Mouse (Mus musculus) stomach, embryonic 16.5 days (tissue): ENCODE measurements around the gene Gm10720. TPM values are rescaled to one million over a fixed set of nuclear protein-coding genes. Genes with fewer than 3 reads are reported as not detected.
A peak's percentile ranks its signal among the peaks of the same experiment; 100 is the strongest.
"Not testable (repeated sequence)": the region's sequence is repeated elsewhere in the genome, so short reads cannot be mapped to it uniquely, and the experiment has no call there.

Experiments used
- ATAC-seq: fragments of 200-750 bp; cut with Nextera tagmentation; 2 replicates; pipeline ENCODE4 v1.8.0; 2017; ENCODE audit warnings: moderate number of reproducible peaks, moderate TSS enrichment; ENCODE audit not compliant: insufficient read depth, low FRiP score
- H3K27ac ChIP-seq: fragments of 300-500 bp; sonication (generic); 2 replicates; pipeline ENCODE4 v1.5.1; 2014; ENCODE audit warnings: low read length
- H3K27me3 ChIP-seq: fragments of 300-500 bp; sonication (generic); 2 replicates; pipeline ENCODE4 v1.6.1; 2014; ENCODE audit warnings: low read length, control low read depth, mixed read lengths; ENCODE audit not compliant: control insufficient read depth, insufficient read depth
- H3K36me3 ChIP-seq: fragments of 300-500 bp; sonication (generic); 2 replicates; pipeline ENCODE4 v1.6.1; 2014; ENCODE audit warnings: low read length; ENCODE audit not compliant: control insufficient read depth, insufficient read depth
- H3K4me1 ChIP-seq: fragments of 300-500 bp; sonication (generic); 2 replicates; pipeline ENCODE4 v1.6.1; 2014; ENCODE audit warnings: low read length, control low read depth, mixed read lengths; ENCODE audit not compliant: control insufficient read depth, insufficient read depth
- H3K4me2 ChIP-seq: fragments of 300-500 bp; sonication (generic); 2 replicates; pipeline ENCODE4 v1.6.1; 2014; ENCODE audit warnings: low read depth, low read length, mixed read lengths
- H3K4me3 ChIP-seq: fragments of 300-500 bp; sonication (generic); replicated peaks from 2 replicates; pipeline ENCODE4 v1.5.1; 2014; ENCODE audit warnings: mild to moderate bottlenecking, low read length
- H3K9ac ChIP-seq: fragments of 300-500 bp; sonication (generic); 2 replicates; pipeline ENCODE4 v1.6.1; 2014; ENCODE audit warnings: low read length
- H3K9me3 ChIP-seq: fragments of 300-500 bp; sonication (generic); replicated peaks from 2 replicates; pipeline ENCODE4 v1.6.1; 2016; ENCODE audit warnings: low read length, control low read depth; ENCODE audit not compliant: control insufficient read depth
- WGBS: fragments of 180-500 bp; shearing (Covaris S2); extraction: QIAGEN DNeasy Blood & Tissue Kit; methylation state at CpG from one replicate; pipeline ENCODE4 v1.1.7; 2014; 5-methylcytosine and 5-hydroxymethylcytosine counted together
- polyA plus RNA-seq: library from polyadenylated mRNA; unstranded; fragments of >200 nt; fragmentation: Nextera tagmentation; extraction: Ambion mirVana; gene quantifications from 2 replicates; pipeline ENCODE4 v1.2.1, GENCODE M21; 2015

Gene Gm10720
- polyA plus RNA-seq, 1 experiment from 2014 or later = not detected

DNA sequence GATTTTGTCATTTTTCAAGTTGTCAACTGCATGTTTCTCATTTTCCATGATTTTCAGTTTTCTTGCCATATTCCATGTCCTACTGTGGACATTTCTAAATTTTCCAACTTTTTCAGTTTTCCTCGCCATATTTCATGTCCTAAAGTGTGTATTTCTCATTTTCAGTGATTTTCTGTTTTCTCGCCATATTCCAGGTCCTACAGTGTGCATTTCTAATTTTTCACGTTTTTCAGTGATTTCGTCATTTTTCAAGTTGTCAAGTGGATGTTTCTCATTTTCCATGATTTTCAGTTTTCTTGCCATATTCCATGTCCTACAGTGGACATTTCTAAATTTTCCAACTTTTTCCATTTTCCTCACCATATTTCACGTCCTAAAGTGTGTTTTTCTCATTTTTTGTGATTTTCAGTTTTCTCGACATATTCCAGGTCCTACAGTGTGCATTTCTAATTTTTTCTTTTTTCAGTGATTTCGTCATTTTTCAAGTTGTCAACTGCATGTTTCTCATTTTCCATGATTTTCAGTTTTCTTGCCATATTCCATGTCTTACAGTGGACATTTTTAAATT is 3.3 kb upstream of the Gm10720 start:
- ATAC-seq, H3K9me3 ChIP-seq, H3K27me3 ChIP-seq, H3K36me3 ChIP-seq, H3K27ac ChIP-seq, H3K4me2 ChIP-seq, H3K4me1 ChIP-seq, H3K4me3 ChIP-seq, H3K9ac ChIP-seq: not testable (repeated sequence)
- 79% methylated on average over 2 of the region's 7 CpGs for WGBS

DNA sequence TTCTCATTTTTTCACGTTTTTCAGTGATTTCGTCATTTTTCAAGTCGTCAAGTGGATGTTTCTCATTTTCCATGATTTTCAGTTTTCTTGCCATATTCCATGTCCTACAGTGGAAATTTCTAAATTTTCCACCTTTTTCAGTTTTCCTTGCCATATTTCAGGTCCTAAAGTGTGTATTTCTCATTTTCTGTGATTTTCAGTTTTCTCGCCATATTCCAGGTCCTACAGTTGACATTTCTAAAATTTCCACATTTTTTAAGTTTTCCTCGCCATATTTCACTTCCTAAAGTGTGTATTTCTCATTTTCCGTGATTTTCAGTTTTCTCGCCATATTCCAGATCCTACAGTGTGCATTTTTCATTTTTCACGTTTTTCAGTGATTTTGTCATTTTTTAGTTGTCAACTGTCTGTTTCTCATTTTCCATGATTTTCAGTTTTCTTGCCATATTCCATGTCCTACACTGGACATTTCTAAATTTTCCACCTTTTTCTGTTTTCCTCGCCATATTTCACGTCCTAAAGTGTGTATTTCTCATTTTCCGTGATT is 2.6 kb upstream of the Gm10720 start, which contains the start of gene Gm10721:
Gene Gm10721, plus strand, starts transcription at position 408 of the 547 bp plus-strand sequence.
- not testable (repeated sequence) for H3K27me3 ChIP-seq, H3K4me3 ChIP-seq, H3K4me1 ChIP-seq, H3K9me3 ChIP-seq, H3K27ac ChIP-seq, H3K9ac ChIP-seq, H3K4me2 ChIP-seq, H3K36me3 ChIP-seq
- WGBS = no CpG with 5 or more reads among the region's 11 CpGs
- ATAC-seq = peak; percentile 49

DNA sequence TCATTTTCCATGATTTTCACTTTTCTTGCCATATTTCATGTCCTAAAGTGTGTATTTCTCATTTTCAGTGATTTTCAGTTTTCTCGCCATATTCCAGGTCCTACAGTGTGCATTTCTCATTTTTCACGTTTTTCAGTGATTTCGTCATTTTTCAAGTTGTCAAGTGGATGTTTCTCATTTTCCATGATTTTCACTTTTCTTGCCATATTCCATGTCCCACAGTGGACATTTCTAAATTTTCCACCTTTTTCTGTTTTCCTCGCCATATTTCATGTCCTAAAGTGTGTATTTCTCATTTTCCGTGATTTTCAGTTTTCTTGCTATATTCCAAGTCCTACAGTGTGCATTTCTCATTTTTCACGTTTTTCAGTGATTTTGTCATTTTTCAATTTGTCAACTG is 442 bp downstream of the Gm10720 start:
- not testable (repeated sequence) for ATAC-seq, H3K9ac ChIP-seq, H3K27me3 ChIP-seq, H3K27ac ChIP-seq, H3K36me3 ChIP-seq, H3K4me3 ChIP-seq, H3K9me3 ChIP-seq, H3K4me1 ChIP-seq, H3K4me2 ChIP-seq
- WGBS = 77% methylated on average over 4 of the region's 6 CpGs

DNA sequence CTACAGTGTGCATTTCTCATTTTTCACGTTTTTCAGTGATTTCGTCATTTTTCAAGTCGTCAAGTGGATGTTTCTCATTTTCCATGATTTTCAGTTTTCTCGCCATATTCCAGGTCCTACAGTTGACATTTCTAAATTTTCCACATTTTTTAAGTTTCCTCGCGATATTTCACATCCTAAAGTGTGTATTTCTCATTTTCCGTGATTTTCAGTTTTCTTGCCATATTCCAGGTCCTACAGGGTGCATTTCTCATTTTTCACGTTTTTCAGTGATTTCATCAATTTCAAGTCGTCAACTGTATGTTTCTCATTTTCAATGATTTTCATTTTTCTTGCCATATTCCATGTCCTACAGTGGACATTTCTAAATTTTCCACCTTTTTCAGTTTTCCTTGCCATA is 1.7 kb downstream of the Gm10720 start, which contains the start of gene Gm10719:
Gene Gm10719, plus strand, starts transcription at position 301 of the 400 bp plus-strand sequence.
- no CpG with 5 or more reads among the region's 9 CpGs for WGBS
- H3K4me3 ChIP-seq, H3K36me3 ChIP-seq, H3K27me3 ChIP-seq, H3K27ac ChIP-seq, H3K9me3 ChIP-seq, H3K9ac ChIP-seq, ATAC-seq, H3K4me2 ChIP-seq, H3K4me1 ChIP-seq: not testable (repeated sequence)

DNA sequence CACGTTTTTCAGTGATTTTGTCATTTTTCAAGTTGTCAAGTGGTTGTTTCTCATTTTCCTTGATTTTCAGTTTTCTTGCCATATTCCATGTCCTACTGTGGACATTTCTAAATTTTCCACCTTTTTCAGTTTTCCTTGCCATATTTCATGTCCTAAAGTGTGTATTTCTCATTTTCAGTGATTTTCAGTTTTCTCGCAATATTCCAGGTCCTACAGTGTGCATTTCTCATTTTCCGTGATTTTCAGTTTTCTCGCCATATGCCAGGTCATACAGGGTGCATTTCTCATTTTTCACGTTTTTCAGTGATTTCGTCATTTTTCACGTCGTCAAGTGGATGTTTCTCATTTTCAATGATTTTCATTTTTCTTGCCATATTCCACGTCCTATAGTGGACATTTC is 3.5 kb downstream of the Gm10720 start:
- not testable (repeated sequence) for H3K9ac ChIP-seq, H3K27me3 ChIP-seq, H3K4me2 ChIP-seq, H3K4me1 ChIP-seq, H3K36me3 ChIP-seq, ATAC-seq, H3K27ac ChIP-seq, H3K9me3 ChIP-seq, H3K4me3 ChIP-seq
- 72% methylated on average over 9 of the region's 9 CpGs for WGBS

DNA sequence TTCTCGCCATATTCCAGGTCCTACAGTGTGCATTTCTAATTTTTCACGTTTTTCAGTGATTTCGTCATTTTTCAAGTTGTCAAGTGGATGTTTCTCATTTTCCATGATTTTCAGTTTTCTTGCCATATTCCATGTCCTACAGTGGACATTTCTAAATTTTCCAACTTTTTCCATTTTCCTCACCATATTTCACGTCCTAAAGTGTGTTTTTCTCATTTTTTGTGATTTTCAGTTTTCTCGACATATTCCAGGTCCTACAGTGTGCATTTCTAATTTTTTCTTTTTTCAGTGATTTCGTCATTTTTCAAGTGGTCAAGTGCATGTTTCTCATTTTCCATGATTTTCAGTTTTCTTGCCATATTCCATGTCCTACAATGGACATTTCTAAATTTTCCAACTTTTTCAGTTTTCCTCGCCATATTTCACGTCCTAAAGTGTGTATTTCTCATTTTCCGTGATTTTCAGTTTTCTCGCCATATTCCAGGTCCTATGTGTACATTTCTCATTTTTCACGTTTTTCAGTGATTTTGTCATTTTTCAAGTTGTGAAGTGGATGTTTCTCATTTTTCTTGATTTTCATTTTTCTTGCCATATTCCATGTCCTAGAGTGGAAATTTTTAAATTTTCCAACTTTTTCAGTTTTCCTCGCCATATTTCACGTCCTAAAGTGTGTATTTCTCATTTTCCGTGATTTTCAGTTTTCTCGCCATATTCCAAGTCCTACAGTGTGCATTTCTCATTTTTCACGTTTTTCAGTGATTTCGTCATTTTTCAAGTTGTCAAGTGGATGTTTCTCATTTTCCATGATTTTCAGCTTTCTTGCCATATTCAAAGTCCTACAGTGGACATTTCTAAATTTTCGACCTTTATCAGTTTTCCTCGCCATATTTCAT is 4.6 kb downstream of the Gm10720 start:
- not testable (repeated sequence) for H3K9me3 ChIP-seq, H3K36me3 ChIP-seq, H3K4me1 ChIP-seq, H3K4me3 ChIP-seq, H3K27me3 ChIP-seq, H3K4me2 ChIP-seq, H3K9ac ChIP-seq, H3K27ac ChIP-seq
- 76% methylated on average over 11 of the region's 19 CpGs for whole genome bisulfite sequencing
- ATAC-seq = peak; percentile 56

DNA sequence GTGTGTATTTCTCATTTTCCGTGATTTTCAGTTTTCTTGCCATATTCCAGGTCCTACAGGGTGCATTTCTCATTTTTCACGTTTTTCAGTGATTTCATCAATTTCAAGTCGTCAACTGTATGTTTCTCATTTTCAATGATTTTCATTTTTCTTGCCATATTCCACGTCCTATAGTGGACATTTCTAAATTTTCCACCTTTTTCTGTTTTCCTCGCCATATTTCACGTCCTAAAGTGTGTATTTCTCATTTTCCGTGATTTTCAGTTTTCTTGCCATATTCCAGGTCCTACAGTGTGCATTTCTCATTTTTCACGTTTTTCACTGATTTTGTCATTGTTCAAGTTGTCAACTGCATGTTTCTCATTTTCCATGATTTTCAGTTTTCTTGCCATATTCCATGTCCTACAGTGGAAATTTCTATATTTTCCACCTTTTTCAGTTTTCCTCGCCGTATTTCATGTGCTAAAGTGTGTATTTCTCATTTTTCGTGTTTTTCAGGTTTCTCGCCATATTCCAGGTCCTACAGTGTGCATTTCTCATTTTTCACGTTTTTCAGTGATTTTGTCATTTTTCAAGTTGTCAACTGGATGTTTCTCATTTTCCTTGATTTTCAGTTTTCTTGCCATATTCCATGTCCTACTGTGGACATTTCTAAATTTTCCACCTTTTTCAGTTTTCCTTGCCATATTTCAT is 7.0 kb downstream of the Gm10720 start:
- 69% methylated on average over 9 of the region's 13 CpGs for WGBS
- not testable (repeated sequence) for H3K9ac ChIP-seq, ATAC-seq, H3K4me1 ChIP-seq, H3K9me3 ChIP-seq, H3K27ac ChIP-seq, H3K27me3 ChIP-seq, H3K36me3 ChIP-seq, H3K4me2 ChIP-seq, H3K4me3 ChIP-seq

DNA sequence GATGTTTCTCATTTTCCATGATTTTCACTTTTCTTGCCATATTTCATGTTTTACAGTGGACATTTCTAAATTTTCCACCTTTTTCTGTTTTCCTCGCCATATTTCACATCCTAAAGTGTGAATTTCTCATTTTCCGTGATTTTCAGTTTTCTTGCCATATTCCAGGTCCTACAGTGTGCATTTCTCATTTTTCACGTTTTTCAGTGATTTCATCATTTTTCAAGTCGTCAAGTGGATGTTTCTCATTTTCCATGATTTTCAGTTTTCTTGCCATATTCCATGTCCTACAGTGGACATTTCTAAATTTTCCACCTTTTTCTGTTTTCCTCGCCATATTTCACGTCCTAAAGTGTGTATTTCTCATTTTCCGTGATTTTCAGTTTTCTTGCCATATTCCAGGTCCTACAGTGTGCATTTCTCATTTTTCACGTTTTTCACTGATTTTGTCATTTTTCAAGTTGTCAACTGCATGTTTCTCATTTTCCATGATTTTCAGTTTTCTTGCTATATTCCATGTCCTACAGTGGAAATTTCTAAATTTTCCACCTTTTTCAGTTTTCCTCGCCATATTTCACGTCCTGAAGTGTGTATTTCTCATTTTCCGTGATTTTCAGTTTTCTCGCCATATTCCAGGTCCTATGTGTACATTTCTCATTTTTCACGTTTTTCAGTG is 8.0 kb downstream of the Gm10720 start, which contains the start of gene Gm10718:
Gene Gm10718, plus strand, starts transcription at position 236 of the 673 bp plus-strand sequence.
- H3K36me3 ChIP-seq, H3K4me2 ChIP-seq, H3K4me3 ChIP-seq, H3K27me3 ChIP-seq, H3K9ac ChIP-seq, H3K4me1 ChIP-seq, H3K27ac ChIP-seq, ATAC-seq, H3K9me3 ChIP-seq: not testable (repeated sequence)
- 76% methylated on average over 9 of the region's 13 CpGs for WGBS
